In genomic region chr15:81212976-81213375, GRCm38 (mm10) we compare ENCODE assay signal across 9 mouse cellular contexts. TPM values are rescaled to one million over a fixed set of nuclear protein-coding genes. Genes with fewer than 3 reads are reported as not detected.
DNase-seq lines count a peak whose midpoint lies in the region; ATAC-seq and TF ChIP-seq lines count a peak whose summit lies in the region.
"Had no signal": no experiment of that assay in that cellular context is flagged by ENCODE, and none has a peak within 500 bp of the region (broad histone marks: within the 10 kb centered on the region; RNA-seq: fewer than 3 reads in every experiment).

No protein-coding gene starts in this region.

- ATAC-seq in embryonic facial prominence, embryonic 15.5 days (ENCODE audit: insufficient number of reproducible peaks, low FRiP score, low TSS enrichment, low read depth): 0 out of 2 replicates have a peak, but pooled peaks have one; percentile 47
- ATAC-seq: forebrain, embryonic 14.5 days had no signal

- 21% methylated on average over 15 of the region's 15 CpGs for WGBS in embryonic facial prominence, embryonic 15.5 days
- WGBS in cerebellum, adult 2 months: 80% methylated on average over 15 of the region's 15 CpGs

- H3K4me3 ChIP-seq in CH12.LX (replicated peaks in 1 of 3; ENCODE audit: low read depth in 2 of 3, low read length in 2 of 3, poor library complexity in 1 of 3): no peak overlapping the region
- H3K4me3 ChIP-seq in embryonic facial prominence, embryonic 15.5 days (replicated peaks): peak overlapping the region; percentile 16
- no peak overlapping the region for H3K4me3 ChIP-seq in cerebellum, adult 2 months (replicated peaks; ENCODE audit: insufficient read depth, low read depth, low read length)

- in situ Hi-C loops in CH12.LX (cut with MboI; ENCODE audit: low pct_ligation_motif_present, low pct_unique_long_range_greater_than_20kb, low sequenced_read_pairs): no loop called here

- TF ChIP-seq CTCF in CH12.LX (conservative IDR thresholded peaks at IDR 0.05 in 1 of 2, IDR thresholded peaks at IDR 0.05 in 1 of 2; ENCODE audit: low read depth in 2 of 2, low read length in 2 of 2): no peak
- no peak for TF ChIP-seq CTCF in cerebellum, adult 2 months (IDR thresholded peaks at IDR 0.05; ENCODE audit: borderline replicate concordance, insufficient read depth, low read depth, low read length)

- TF ChIP-seq EP300 in CH12.LX (IDR thresholded peaks at IDR 0.05; ENCODE audit: low read length): no peak

- DNase-seq in 3T3-L1 (ENCODE audit: low read depth, low spot score) (peak; percentile 39), CH12.LX (ENCODE audit: extremely low read depth) (no peak)
- DNase-seq in kidney, postnatal 4 days: peak; percentile 22 to 45
- no peak for DNase-seq in spleen, adult 12 weeks (ENCODE audit: low spot score)
- DNase-seq in cerebellum, adult 2 months: no peak
- DNase-seq in frontal cortex, postnatal 14 days (ENCODE audit: low spot score in 2 of 2): no peak

- dilution Hi-C loops in CH12.LX (cut with MboI; ENCODE audit: extremely low pct_ligation_motif_present, extremely low pct_unique_long_range_greater_than_20kb, low sequenced_read_pairs): no loop called here

- H3K9ac ChIP-seq in CH12.LX (ENCODE audit: insufficient read depth, low read depth): no peak overlapping the region
- no peak overlapping the region for H3K9ac ChIP-seq in embryonic facial prominence, embryonic 15.5 days

- TF ChIP-seq POLR2A in CH12.LX (IDR thresholded peaks at IDR 0.05; ENCODE audit: low read depth, low read length): no peak
- TF ChIP-seq POLR2A in cerebellum, adult 2 months (IDR thresholded peaks at IDR 0.05; ENCODE audit: borderline replicate concordance, insufficient read depth, low read length): no peak

- H3K27me3 ChIP-seq in CH12.LX (replicated peaks): no peaks in the 10 kb centered on the region
- H3K27me3 ChIP-seq in embryonic facial prominence, embryonic 15.5 days: no peaks in the 10 kb centered on the region
- no peaks in the 10 kb centered on the region for H3K27me3 ChIP-seq in cerebellum, adult 2 months (ENCODE audit: control insufficient read depth, insufficient read depth, low read length)

- no peak overlapping the region for H3K4me2 ChIP-seq in CH12.LX (ENCODE audit: insufficient read depth, low read depth, poor library complexity, severe bottlenecking)
- H3K4me2 ChIP-seq in embryonic facial prominence, embryonic 15.5 days (replicated peaks): peak overlapping the region; percentile 39

- no peak for TF ChIP-seq RAD21 in CH12.LX (IDR thresholded peaks at IDR 0.05; ENCODE audit: low read depth, low read length)

- peaks cover 8% of the 10 kb centered on the region for H3K9me3 ChIP-seq in CH12.LX (replicated peaks; ENCODE audit: low read length)
- no peaks in the 10 kb centered on the region for H3K9me3 ChIP-seq in embryonic facial prominence, embryonic 15.5 days (replicated peaks)

- H3K27ac ChIP-seq in CH12.LX (ENCODE audit: insufficient read depth, low read depth): no peak overlapping the region
- no peak overlapping the region for H3K27ac ChIP-seq in embryonic facial prominence, embryonic 15.5 days (replicated peaks)
- H3K27ac ChIP-seq in cerebellum, adult 2 months (ENCODE audit: insufficient read depth, low read length): no peak overlapping the region

- H3K79me2 ChIP-seq in CH12.LX (replicated peaks; ENCODE audit: control insufficient read depth, extremely low read depth, insufficient read depth, poor library complexity, severe bottlenecking): no peaks in the 10 kb centered on the region

- H3K36me3 ChIP-seq in CH12.LX (replicated peaks in 1 of 2; ENCODE audit: control insufficient read depth in 1 of 2, insufficient read depth in 1 of 2, low read length in 1 of 2): no peaks in the 10 kb centered on the region
- H3K36me3 ChIP-seq in embryonic facial prominence, embryonic 15.5 days: no peaks in the 10 kb centered on the region

- peaks cover 7 to 20% of the 10 kb centered on the region in 2 experiments for H3K4me1 ChIP-seq in CH12.LX (ENCODE audit: control insufficient read depth in 1 of 2, insufficient read depth in 2 of 2)
- H3K4me1 ChIP-seq in embryonic facial prominence, embryonic 15.5 days: peaks cover 17% of the 10 kb centered on the region; the same call in 1 of the 2 replicates
- H3K4me1 ChIP-seq in cerebellum, adult 2 months (ENCODE audit: control insufficient read depth, insufficient read depth, low read length): no peaks in the 10 kb centered on the region; the same call in 1 of the 2 replicates

TF ChIP-seq in CH12.LX, 34 proteins besides CTCF, POLR2A, EP300 and RAD21:
- no peak for TF ChIP-seq RCOR1 (conservative IDR thresholded peaks at IDR 0.05; ENCODE audit: low read depth, low read length)
- no peak for TF ChIP-seq MYC (IDR thresholded peaks at IDR 0.05; ENCODE audit: low read depth, low read length)
- TF ChIP-seq CHD2 (IDR thresholded peaks at IDR 0.05; ENCODE audit: low read length): no peak
- TF ChIP-seq TBP (conservative IDR thresholded peaks at IDR 0.05; ENCODE audit: low read depth, low read length): 0 out of 2 replicates have a peak, but pooled peaks have one; percentile 11
TF ChIP-seq in CH12.LX: peak in this region for 1.

RNA-seq across cellular contexts. Expression of gene Mchr1, which starts 22.3 kb away (rescaled TPM):
- total RNA-seq in CH12.LX (2012; rRNA removed): not detected in 2 replicates
- not detected in 2 replicates for total RNA-seq in CH12.LX (2014; rRNA removed)
- polyA plus RNA-seq in CH12.LX (2012; ENCODE audit: insufficient read length, low read depth): not detected in 2 replicates
- polyA plus RNA-seq in embryonic facial prominence, embryonic 15.5 days (2015; fragmentation: Nextera tagmentation; extraction: Ambion mirVana): 1.9 TPM in 2 replicates
- 3.6 and 4.1 TPM in 2 replicates for polyA plus RNA-seq in cerebellum, adult 2 months (2012; rRNA removed)
- total RNA-seq: heart, postnatal 14 days had no signal

RNA-seq across cellular contexts. Expression of gene Mrtfa, which starts 22.4 kb away (rescaled TPM):
- total RNA-seq in CH12.LX (2012; rRNA removed): 7.3 and 8.2 TPM in 2 replicates
- total RNA-seq in CH12.LX (2014; rRNA removed): 4.1 and 4.6 TPM in 2 replicates
- polyA plus RNA-seq in CH12.LX (2012; ENCODE audit: insufficient read length, low read depth): 20.1 and 23.2 TPM in 2 replicates
- 30.1 and 33.6 TPM in 2 replicates for polyA plus RNA-seq in embryonic facial prominence, embryonic 15.5 days (2015; fragmentation: Nextera tagmentation; extraction: Ambion mirVana)
- 20.0 and 20.8 TPM in 2 replicates for polyA plus RNA-seq in cerebellum, adult 2 months (2012; rRNA removed)

Comparison
In these comparisons a context has a peak if more than half of its experiments do, and no peak if none do; other contexts are left out.
1. DNase-seq: peak in 3T3-L1 (single experiment) and kidney, postnatal 4 days (2 of 2); none in CH12.LX (single experiment), spleen, adult 12 weeks (single experiment), cerebellum, adult 2 months (0 of 2) and frontal cortex, postnatal 14 days (0 of 2).